Mouse (Mus musculus) heart, embryonic 16.5 days (tissue): ENCODE measurements around the gene Fbxo48. TPM values are rescaled to one million over a fixed set of nuclear protein-coding genes. Genes with fewer than 3 reads are reported as not detected.

Experiments
- ATAC-seq: fragments of 200-750 bp; cut with Nextera tagmentation; replicated peaks from 2 replicates; pipeline ENCODE4 v1.8.0; 2017; ENCODE audit warnings: moderate number of reproducible peaks; ENCODE audit not compliant: insufficient read depth, low FRiP score; ENCODE audit errors: extremely low read depth
- H3K27ac ChIP-seq: fragments of 300-500 bp; sonication (generic); 2 replicates; pipeline ENCODE4 v1.5.1; 2014; ENCODE audit warnings: mild to moderate bottlenecking, low read length, control low read depth, moderate library complexity
- H3K27me3 ChIP-seq: fragments of 300-500 bp; sonication (generic); 2 replicates; pipeline ENCODE4 v1.6.1; 2014; ENCODE audit warnings: low read length, mixed read lengths; ENCODE audit not compliant: control insufficient read depth, insufficient read depth
- H3K36me3 ChIP-seq: fragments of 300-500 bp; sonication (generic); 2 replicates; pipeline ENCODE4 v1.6.1; 2014; ENCODE audit not compliant: control insufficient read depth, insufficient read depth
- H3K4me1 ChIP-seq: fragments of 300-500 bp; sonication (generic); 2 replicates; pipeline ENCODE4 v1.6.1; 2014; ENCODE audit warnings: low read length, mixed read lengths; ENCODE audit not compliant: control insufficient read depth, insufficient read depth
- H3K4me2 ChIP-seq: fragments of 300-500 bp; sonication (generic); 2 replicates; pipeline ENCODE4 v1.6.1; 2014; ENCODE audit warnings: low read depth, mild to moderate bottlenecking, control low read depth, low read length
- H3K4me3 ChIP-seq: fragments of 300-500 bp; sonication (generic); 2 replicates; pipeline ENCODE4 v1.5.1; 2014; ENCODE audit warnings: mild to moderate bottlenecking, control low read depth, low read length
- H3K9ac ChIP-seq: fragments of 300-500 bp; sonication (generic); 2 replicates; pipeline ENCODE4 v1.6.1; 2014; ENCODE audit warnings: low read length, control low read depth
- H3K9me3 ChIP-seq: fragments of 300-500 bp; sonication (generic); replicated peaks from 2 replicates; pipeline ENCODE4 v1.6.1; 2016; ENCODE audit warnings: low read length; ENCODE audit not compliant: control insufficient read depth
- WGBS: fragments of 180-500 bp; shearing (Covaris S2); extraction: QIAGEN DNeasy Blood & Tissue Kit; methylation state at CpG from one replicate; pipeline ENCODE4 v1.1.7; 2014; 5-methylcytosine and 5-hydroxymethylcytosine counted together
- polyA plus RNA-seq: library from polyadenylated mRNA; unstranded; fragments of >200 nt; fragmentation: Nextera tagmentation; extraction: Ambion mirVana; gene quantifications from 2 replicates; pipeline ENCODE4 v1.2.1, GENCODE M21; 2015

Fbxo48 gene
- polyA plus RNA-seq, 1 experiment from 2014 or later: 0.88 TPM

DNA sequence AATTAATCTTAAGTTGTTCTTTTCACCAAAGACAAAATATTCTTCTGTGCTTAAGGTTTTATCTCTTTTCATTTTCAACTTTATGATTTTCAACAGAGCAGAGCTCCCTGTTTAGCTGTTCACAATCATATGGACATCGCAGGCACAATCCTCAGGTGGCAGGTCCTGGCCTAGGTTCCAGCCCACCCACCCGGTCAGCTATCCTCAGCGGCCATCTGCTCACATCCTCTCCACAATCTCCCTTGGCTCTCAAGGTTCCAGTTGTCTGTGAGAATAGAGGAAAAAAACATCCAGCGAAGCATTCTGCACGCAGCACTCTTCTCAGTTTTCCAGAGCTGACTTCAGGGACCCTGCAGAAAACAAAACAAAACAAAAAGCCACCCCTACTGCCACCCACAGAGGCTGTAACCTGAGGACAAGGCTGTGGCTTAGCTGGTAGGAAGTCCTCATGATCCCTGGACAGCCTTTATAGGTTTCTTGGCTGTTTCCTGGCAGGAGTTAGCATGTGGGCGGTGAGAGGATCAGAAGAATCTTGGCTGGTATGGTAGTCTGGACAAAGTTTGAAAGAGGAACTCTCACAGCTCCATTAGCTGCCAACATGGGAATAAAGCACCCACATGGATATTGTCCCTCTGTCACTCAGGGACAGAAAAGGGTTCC lies 15.5 kb upstream of the Fbxo48 start:
- peaks cover 4% of the 10 kb centered on the region for H3K9me3 ChIP-seq
- no peak overlapping the region for H3K4me2 ChIP-seq
- H3K27me3 ChIP-seq: no peaks in the 10 kb centered on the region
- H3K4me1 ChIP-seq: no peaks in the 10 kb centered on the region
- no peak overlapping the region for H3K4me3 ChIP-seq
- no peak overlapping the region for H3K9ac ChIP-seq
- no peak overlapping the region for H3K27ac ChIP-seq
- 0 out of 2 replicates have a peak, but pooled peaks cover 3% of the 10 kb centered on the region for H3K36me3 ChIP-seq
- WGBS: 64% methylated on average over 6 of the region's 6 CpGs
- ATAC-seq: no peak

DNA sequence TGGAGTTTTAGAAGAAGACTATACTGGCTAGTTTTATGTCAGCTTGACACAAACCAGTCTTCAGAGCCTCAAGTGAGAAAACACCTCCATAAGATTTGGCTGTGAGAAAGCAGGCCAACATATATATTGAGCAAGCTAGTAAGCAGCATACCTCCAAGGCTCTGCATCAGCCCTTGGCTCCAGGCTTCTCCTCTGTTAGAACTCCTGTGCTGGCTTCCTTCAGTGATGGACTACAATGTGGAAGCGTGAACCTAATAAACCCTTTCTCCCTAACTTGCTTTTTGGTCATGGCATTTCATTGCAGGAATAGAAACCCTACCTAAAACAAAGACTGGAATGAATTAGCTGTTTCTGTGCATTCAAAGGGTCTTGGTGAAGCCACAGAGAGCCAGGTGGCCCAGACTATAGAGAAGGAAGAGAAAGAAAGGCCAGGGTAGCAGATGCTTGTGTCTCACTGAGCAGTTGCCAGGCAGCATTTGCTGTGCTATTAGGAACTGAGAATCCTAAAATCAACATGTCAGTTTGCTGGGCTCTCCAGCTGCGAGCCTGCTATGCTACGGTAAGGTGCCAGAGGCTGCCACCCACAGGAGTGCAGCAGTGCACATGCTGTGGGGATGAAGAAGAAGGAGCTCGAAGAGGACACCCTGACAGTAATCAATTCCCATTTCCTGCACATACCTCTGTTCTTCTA lies 9.9 kb upstream of the Fbxo48 start:
- Histone ChIP-seq H3K4me1 (peaks cover 2% of the 10 kb centered on the region; the same call in 1 of the 2 replicates), H3K4me3 (no peak overlapping the region), H3K36me3 (0 out of 2 replicates have a peak, but pooled peaks cover 3% of the 10 kb centered on the region), H3K27me3 (no peaks in the 10 kb centered on the region), H3K9ac (no peak overlapping the region), H3K4me2 (no peak overlapping the region), H3K27ac (no peak overlapping the region), H3K9me3 (peaks cover 4% of the 10 kb centered on the region)
- 69% methylated on average over 4 of the region's 4 CpGs for WGBS
- no peak for ATAC-seq

DNA sequence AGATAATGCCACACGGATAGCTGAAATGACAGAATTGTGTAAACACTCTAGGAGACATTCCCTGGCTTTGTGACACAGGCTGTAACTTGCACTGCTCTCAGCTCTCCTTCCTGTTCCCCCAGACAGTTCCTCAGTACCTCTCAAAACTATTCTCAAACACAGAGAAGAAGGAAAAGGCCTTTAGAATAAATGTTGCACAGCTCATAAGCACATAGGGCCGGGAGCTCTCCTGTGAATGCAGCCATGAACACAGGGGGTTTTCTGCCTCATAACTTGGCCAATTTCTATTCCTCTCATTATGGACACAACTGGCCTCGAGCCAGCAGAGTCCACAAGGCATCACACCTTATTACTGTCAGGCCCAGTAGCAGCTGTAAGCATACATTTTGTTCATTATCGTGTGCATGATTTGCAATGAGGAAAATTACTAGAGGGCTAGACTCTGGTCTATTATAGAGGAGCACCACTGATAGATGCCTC lies 9.2 kb upstream of the Fbxo48 start:
- H3K27me3 ChIP-seq: no peaks in the 10 kb centered on the region
- H3K4me1 ChIP-seq: peaks cover 2% of the 10 kb centered on the region; the same call in 1 of the 2 replicates
- H3K4me3 ChIP-seq: no peak overlapping the region
- ATAC-seq: no peak
- no peaks in the 10 kb centered on the region for H3K9me3 ChIP-seq
- H3K27ac ChIP-seq: no peak overlapping the region
- WGBS: 62% methylated on average over 4 of the region's 4 CpGs
- no peaks in the 10 kb centered on the region for H3K36me3 ChIP-seq
- no peak overlapping the region for H3K9ac ChIP-seq
- no peak overlapping the region for H3K4me2 ChIP-seq

DNA sequence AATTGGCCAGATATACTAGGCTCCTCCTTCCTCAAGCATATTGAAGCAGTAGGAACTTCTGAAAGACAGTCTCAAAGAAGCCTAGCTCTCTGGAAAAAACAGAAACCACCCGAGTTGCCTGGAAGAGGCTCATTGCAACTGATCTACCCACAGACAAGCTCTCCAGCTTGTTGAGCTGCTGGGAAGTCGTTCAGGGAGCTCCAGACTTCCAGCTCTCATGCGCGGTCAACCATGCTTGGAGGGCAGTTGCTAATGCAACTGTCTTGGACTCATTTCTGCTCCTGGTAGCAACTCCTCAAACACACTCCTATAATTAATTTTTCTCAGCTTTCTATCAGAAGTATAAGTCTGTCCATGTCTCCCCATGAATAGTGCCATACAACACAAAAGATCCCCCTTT lies 8.2 kb upstream of the Fbxo48 start:
- H3K4me1 ChIP-seq: peaks cover 2% of the 10 kb centered on the region; the same call in 1 of the 2 replicates
- 82% methylated on average over 4 of the region's 4 CpGs for WGBS
- no peak overlapping the region for H3K4me2 ChIP-seq
- H3K9me3 ChIP-seq: no peaks in the 10 kb centered on the region
- no peaks in the 10 kb centered on the region for H3K27me3 ChIP-seq
- no peak overlapping the region for H3K27ac ChIP-seq
- H3K36me3 ChIP-seq: no peaks in the 10 kb centered on the region
- no peak overlapping the region for H3K4me3 ChIP-seq
- no peak for ATAC-seq
- no peak overlapping the region for H3K9ac ChIP-seq

DNA sequence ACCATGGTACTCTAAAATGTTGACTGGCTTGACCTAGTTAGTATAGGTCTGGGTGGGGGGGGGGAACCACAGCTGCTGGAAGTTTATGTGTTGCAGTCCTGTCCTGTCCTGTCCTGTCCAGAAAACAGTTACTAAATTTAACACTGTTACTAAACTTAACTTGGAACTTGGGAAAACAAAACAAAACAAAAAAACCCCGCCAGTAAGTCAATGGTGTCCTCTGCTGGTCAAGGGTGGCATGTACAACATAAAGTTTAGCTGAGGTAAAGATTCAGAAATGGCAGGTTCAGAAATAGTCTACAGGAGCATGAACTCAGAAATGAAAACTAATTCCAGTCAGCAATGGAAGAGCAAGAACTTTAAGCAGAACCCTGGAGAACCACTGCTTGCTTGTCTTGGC lies 2.4 kb upstream of the Fbxo48 start:
- no peak for ATAC-seq
- Histone ChIP-seq H3K4me2 (peak overlapping the region; percentile 46), H3K4me3 (no peak overlapping the region), H3K4me1 (peaks cover 19% of the 10 kb centered on the region), H3K9ac (no peak overlapping the region), H3K36me3 (no peaks in the 10 kb centered on the region), H3K9me3 (no peaks in the 10 kb centered on the region), H3K27ac (peak overlapping the region; percentile 23), H3K27me3 (no peaks in the 10 kb centered on the region)
- 17% methylated on average over 1 of the region's 1 CpGs for WGBS

DNA sequence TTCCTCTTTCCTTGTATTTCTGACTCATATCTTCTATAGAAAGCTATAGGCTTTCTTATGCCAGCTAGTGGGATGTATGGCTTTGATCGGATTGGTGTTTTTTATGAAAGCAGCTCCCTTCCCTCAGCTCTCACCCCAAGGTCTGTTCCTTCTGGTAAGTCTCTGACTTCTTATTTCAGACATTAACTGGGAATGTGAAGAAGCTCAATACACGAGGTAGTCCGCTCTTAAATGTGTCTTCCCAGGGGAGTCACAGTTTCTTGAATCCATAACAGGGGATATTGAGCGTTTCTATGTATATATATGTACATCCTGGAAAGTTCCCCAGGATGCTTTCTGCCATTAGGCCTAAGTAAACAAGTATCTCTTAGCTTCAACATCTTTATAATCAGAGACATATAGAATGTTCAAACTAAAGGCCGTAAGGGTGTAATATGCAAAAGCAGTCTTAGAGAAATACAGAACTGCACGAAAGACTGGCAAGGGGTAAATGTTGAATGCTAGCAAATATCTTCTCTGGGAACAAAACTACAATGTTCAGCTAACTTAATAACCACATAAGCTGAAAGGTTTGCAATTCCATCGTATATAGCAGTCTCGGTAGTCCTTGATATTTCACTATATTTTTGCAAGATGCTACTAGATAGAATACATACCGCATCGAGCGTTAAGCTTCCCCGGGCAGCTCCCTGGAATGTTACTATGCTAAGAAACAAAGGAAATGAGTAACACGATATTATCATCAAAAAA lies 774 bp upstream of the Fbxo48 start:
- Histone ChIP-seq H3K4me1 (peaks cover 19% of the 10 kb centered on the region), H3K27ac (no peak overlapping the region), H3K4me2 (peak overlapping the region; percentile 73), H3K9ac (peak overlapping the region; percentile 76), H3K36me3 (no peaks in the 10 kb centered on the region), H3K9me3 (no peaks in the 10 kb centered on the region), H3K4me3 (peak overlapping the region; percentile 75), H3K27me3 (no peaks in the 10 kb centered on the region)
- 35% methylated on average over 13 of the region's 13 CpGs for WGBS
- no peak for ATAC-seq

DNA sequence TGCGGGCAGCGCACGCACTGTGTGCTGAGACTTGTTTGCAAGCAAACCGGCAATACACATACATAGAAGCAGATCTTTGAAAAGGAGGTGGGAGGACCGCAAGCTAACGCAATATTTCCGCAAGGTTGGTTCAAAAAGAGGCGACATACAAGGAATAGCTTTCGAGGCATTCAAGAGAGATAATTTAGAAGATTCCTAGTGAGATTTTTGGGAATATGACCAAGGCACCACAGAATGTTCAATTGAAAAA lies 511 bp downstream of the Fbxo48 start:
- no peak for ATAC-seq
- peak overlapping the region; percentile 82 for H3K9ac ChIP-seq

DNA sequence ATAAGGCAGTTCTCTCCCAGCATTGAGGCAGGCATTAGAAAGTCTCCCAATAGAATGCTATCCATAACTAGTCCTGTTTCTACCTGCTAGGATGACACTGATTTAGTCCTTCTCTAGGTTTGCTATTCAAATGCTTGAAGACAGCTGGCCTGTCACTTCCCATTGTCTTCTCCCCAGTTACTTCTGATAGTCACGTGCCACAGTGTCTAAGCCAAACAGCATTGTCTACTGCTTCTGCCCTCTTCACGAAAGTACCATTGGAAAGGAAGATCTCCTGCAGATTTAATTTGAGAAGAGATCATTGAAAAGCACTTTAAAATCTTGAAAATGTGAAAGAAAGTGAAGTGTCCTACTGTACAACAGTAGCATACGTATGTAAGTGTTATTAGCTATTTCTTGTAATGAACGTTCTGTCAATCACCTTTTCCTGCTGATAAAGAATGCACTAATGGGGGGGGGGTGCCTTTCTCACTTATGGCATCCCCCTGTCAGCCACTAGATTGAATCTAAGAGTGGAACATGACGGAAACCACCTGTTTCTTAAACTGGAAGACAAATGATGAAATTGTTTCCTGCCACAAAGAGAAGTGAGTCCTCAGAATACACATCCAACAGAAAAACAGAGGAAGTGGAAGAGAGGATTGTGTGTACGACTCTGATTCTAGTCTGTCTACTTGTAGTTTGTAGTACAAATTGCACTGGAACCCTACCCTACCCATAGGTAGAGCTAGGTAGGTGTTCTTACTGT lies 5.1 kb downstream of the Fbxo48 start:
- Histone ChIP-seq H3K36me3 (0 out of 2 replicates have a peak, but pooled peaks cover 2% of the 10 kb centered on the region), H3K9me3 (no peaks in the 10 kb centered on the region), H3K27ac (no peak overlapping the region), H3K27me3 (no peaks in the 10 kb centered on the region), H3K4me3 (no peak overlapping the region), H3K9ac (no peak overlapping the region), H3K4me1 (peaks cover 9% of the 10 kb centered on the region), H3K4me2 (no peak overlapping the region)
- no peak for ATAC-seq
- WGBS: 68% methylated on average over 6 of the region's 6 CpGs

More for the DNA sequence above, 511 bp downstream of the Fbxo48 start:
- peak overlapping the region; percentile 6 for H3K27ac ChIP-seq
- H3K36me3 ChIP-seq: no peaks in the 10 kb centered on the region
- H3K4me3 ChIP-seq: peak overlapping the region; percentile 75
- H3K9me3 ChIP-seq: no peaks in the 10 kb centered on the region
- peak overlapping the region; percentile 88 for H3K4me2 ChIP-seq
- H3K4me1 ChIP-seq: peaks cover 17% of the 10 kb centered on the region
- no peaks in the 10 kb centered on the region for H3K27me3 ChIP-seq
- 5% methylated on average over 9 of the region's 9 CpGs for WGBS
